Mouse (Mus musculus) gastrocnemius, postnatal 14 days (tissue): ENCODE measurements at regions not wholly inside any gene's neighbourhood (a gene's known extent, or its start where the extent isn't known, plus 50 kb on each side); places are given as distances from the start of the nearest gene placed in this dataset.

Experiments
- DNase-seq: peaks from one replicate; pipeline ENCODE4 v3.0.0; 2021; ENCODE audit warnings: mixed read lengths
- intact Hi-C: fragments of 180-260 bp; cut with DNase I; formaldehyde crosslinking; loops from one replicate; pipeline ENCODE4 v1.15.1; 2025; ENCODE audit warnings: low total_unique reads

- intact Hi-C loops = no loop called here
- DNase-seq = no peak
These were observed 227.5 kb downstream of the Gm12728 start for GRCm38 (mm10) chr4:106017065-106017646.

- intact Hi-C loops = no loop called here
- no peak for DNase-seq
These were observed 229.3 kb downstream of the Gm12728 start for GRCm38 (mm10) chr4:106018936-106019335.

- no peak for DNase-seq
- intact Hi-C loops = no loop called here
These were observed 230.7 kb downstream of the Gm12728 start for GRCm38 (mm10) chr4:106020338-106020737.

- intact Hi-C loops = no loop called here
- no peak for DNase-seq
These were observed 234.9 kb downstream of the Gm12728 start for GRCm38 (mm10) chr4:106024591-106024990.

GRCm38 (mm10) chr4:106025966-106026637 lies 236.4 kb downstream of the Gm12728 start:
- DNase-seq = peak; percentile 68
- intact Hi-C loops = no loop called here

GRCm38 (mm10) chr4:106040376-106040775 lies 250.7 kb downstream of the Gm12728 start:
- intact Hi-C loops = no loop called here
- no peak for DNase-seq

- intact Hi-C loops = no loop called here
- no peak for DNase-seq
These were observed 252.8 kb downstream of the Gm12728 start for GRCm38 (mm10) chr4:106042456-106042855.

- intact Hi-C loops = no loop called here
- DNase-seq = no peak
These were observed 254.0 kb downstream of the Gm12728 start for GRCm38 (mm10) chr4:106043661-106044060.

GRCm38 (mm10) chr4:106048053-106048452 lies 258.4 kb downstream of the Gm12728 start:
- intact Hi-C loops = no loop called here
- DNase-seq = no peak

GRCm38 (mm10) chr4:106048797-106049196 lies 259.1 kb downstream of the Gm12728 start:
- intact Hi-C loops = no loop called here

GRCm38 (mm10) chr4:106049880-106050279 lies 260.2 kb downstream of the Gm12728 start:
- no peak for DNase-seq
- intact Hi-C loops = no loop called here

More at GRCm38 (mm10) chr4:106048797-106049196, 259.1 kb downstream of the Gm12728 start:
- DNase-seq = no peak

- intact Hi-C loops = no loop called here
- no peak for DNase-seq
These were observed 260.6 kb downstream of the Gm12728 start for GRCm38 (mm10) chr4:106050297-106050696.

- intact Hi-C loops = no loop called here
- no peak for DNase-seq
These were observed 262.5 kb upstream of the Usp24 start for GRCm38 (mm10) chr4:106053496-106053895.

- no peak for DNase-seq
- intact Hi-C loops = no loop called here
These were observed 261.7 kb upstream of the Usp24 start for GRCm38 (mm10) chr4:106054324-106054723.

GRCm38 (mm10) chr4:106062651-106063050 lies 253.4 kb upstream of the Usp24 start:
- intact Hi-C loops = no loop called here
- no peak for DNase-seq

- intact Hi-C loops = no loop called here
- DNase-seq = no peak
These were observed 252.1 kb upstream of the Usp24 start for GRCm38 (mm10) chr4:106063851-106064382.

GRCm38 (mm10) chr4:106067023-106067422 lies 249.0 kb upstream of the Usp24 start:
- no peak for DNase-seq

GRCm38 (mm10) chr4:106083546-106083945 lies 232.5 kb upstream of the Usp24 start:
- intact Hi-C loops = no loop called here
- no peak for DNase-seq

More at GRCm38 (mm10) chr4:106067023-106067422, 249.0 kb upstream of the Usp24 start:
- intact Hi-C loops = no loop called here

GRCm38 (mm10) chr4:106091927-106092675 lies 223.9 kb upstream of the Usp24 start:
- DNase-seq = no peak
- intact Hi-C loops = no loop called here

- no peak for DNase-seq
- intact Hi-C loops = no loop called here
These were observed 223.3 kb upstream of the Usp24 start for GRCm38 (mm10) chr4:106092676-106093070.
